Mouse (Mus musculus) heart, adult 2 months (tissue): Measurements from ENCODE around the gene Reep1. TPM values are rescaled to one million over a fixed set of nuclear protein-coding genes. Genes with fewer than 3 reads are reported as not detected.

ENCODE experiments used
- DNase-seq, 2 experiments: peaks; one replicate each; pipeline ENCODE4 v3.0.0; 2021
- H3K27ac ChIP-seq: fragments of 200-600 bp; 2 replicates; pipeline ENCODE4 v1.8.1; 2022
- H3K27me3 ChIP-seq: fragments of 200-500 bp; 2 replicates; pipeline ENCODE4 v1.6.1; 2012; ENCODE audit warnings: mild to moderate bottlenecking, low read length, inconsistent platforms, mixed read lengths; ENCODE audit not compliant: control insufficient read depth, insufficient read depth
- H3K36me3 ChIP-seq: fragments of 200-500 bp; 2 replicates; pipeline ENCODE4 v1.6.1; 2012; ENCODE audit warnings: low read length, inconsistent platforms; ENCODE audit not compliant: control insufficient read depth, insufficient read depth
- H3K4me1 ChIP-seq: fragments of 200-500 bp; 2 replicates; pipeline ENCODE4 v1.6.1; 2011; ENCODE audit warnings: low read length; ENCODE audit not compliant: control insufficient read depth, insufficient read depth
- H3K4me3 ChIP-seq: fragments of 200-600 bp; 2 replicates; pipeline ENCODE4 v1.8.1; 2022
- H3K79me2 ChIP-seq: fragments of 200-500 bp; replicated peaks from 2 replicates; pipeline ENCODE4 v1.6.1; 2012; ENCODE audit warnings: mild to moderate bottlenecking, inconsistent platforms, low read length, moderate library complexity, mixed read lengths; ENCODE audit not compliant: control insufficient read depth, insufficient read depth
- H3K9ac ChIP-seq: fragments of 200-500 bp; 2 replicates; pipeline ENCODE4 v1.6.1; 2012; ENCODE audit warnings: low read depth, mild to moderate bottlenecking, control low read depth, inconsistent platforms, low read length, mixed read lengths
- CTCF ChIP-seq: fragments of 200-600 bp; IDR thresholded peaks from 2 replicates; pipeline ENCODE4 v1.8.1; 2022; ENCODE audit warnings: antibody characterized with exemption, mild to moderate bottlenecking, moderate library complexity
- EP300 ChIP-seq: fragments of 200-500 bp; IDR thresholded peaks from 2 replicates; pipeline ENCODE4 v1.6.1; 2011; ENCODE audit warnings: low read depth, low read length, control low read depth; ENCODE audit not compliant: insufficient read depth
- POLR2A ChIP-seq: fragments of 200-500 bp; IDR thresholded peaks from 2 replicates; pipeline ENCODE4 v1.6.1; 2011; ENCODE audit warnings: mild to moderate bottlenecking, low read depth, low read length, control low read depth; ENCODE audit not compliant: insufficient read depth
- WGBS: fragments of 180-500 bp; shearing (Covaris S2); methylation state at CpG from one replicate; pipeline ENCODE4 v1.1.7; 2018; 5-methylcytosine and 5-hydroxymethylcytosine counted together
- intact Hi-C: fragments of 180-260 bp; cut with DNase I; formaldehyde crosslinking; loops from one replicate; pipeline ENCODE4 v1.15.1; 2025
- polyA plus RNA-seq: library from polyadenylated mRNA; depleted of rRNA; stranded (reverse); fragments of >200 nt; gene quantifications from 2 replicates; pipeline ENCODE4 v1.2.3, GENCODE M21; 2012
- total RNA-seq, 2 experiments: library from RNA; stranded (reverse); gene quantifications; 2 replicates each; pipeline ENCODE4 v1.2.3; 2021

Reep1 gene
- total and polyA plus RNA-seq, 3 experiments: 12.1 to 18.4 (median 16.7) TPM

GRCm38 (mm10) chr6:71801011-71801713 is 93.8 kb downstream of the Reep1 start:
- intact Hi-C loops: loop anchor here (5.0 to 10.0 kb wide), 4 partner anchors 179 to 499 kb away; no protein-coding TSS in a partner anchor
- H3K79me2 ChIP-seq: no peaks in the 10 kb centered on the region
- H3K9ac ChIP-seq: no peak overlapping the region
- H3K4me3 ChIP-seq: no peak overlapping the region
- H3K27me3 ChIP-seq: no peaks in the 10 kb centered on the region
- H3K27ac ChIP-seq: no peak overlapping the region
- DNase-seq: no peak
- H3K4me1 ChIP-seq: peaks cover 2% of the 10 kb centered on the region
- no peaks in the 10 kb centered on the region for H3K36me3 ChIP-seq
- no peak for TF ChIP-seq EP300
- no peak for TF ChIP-seq CTCF
- no peak for TF ChIP-seq POLR2A
- WGBS: 50% methylated on average over 7 of the region's 7 CpGs

DNA sequence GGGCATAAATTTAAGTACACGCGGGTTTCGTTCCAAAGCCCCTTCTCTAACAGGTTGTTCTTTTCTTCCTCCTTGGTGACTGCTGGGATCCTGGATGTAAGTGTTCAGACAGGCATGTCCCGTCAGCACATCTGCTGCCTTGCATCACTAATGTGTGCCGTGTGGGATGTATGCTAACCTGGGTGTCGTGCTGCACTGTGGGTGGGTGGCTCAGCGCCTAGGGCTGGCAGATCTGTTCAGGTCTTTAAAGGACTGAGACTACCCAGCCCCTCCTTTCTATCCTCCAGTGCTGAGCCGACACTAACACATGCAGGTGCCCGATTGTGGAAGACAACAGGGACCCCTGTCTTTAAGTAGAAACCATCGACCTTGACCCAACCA is 94.3 kb downstream of the Reep1 start:
- no peaks in the 10 kb centered on the region for H3K79me2 ChIP-seq
- no peaks in the 10 kb centered on the region for H3K27me3 ChIP-seq
- H3K36me3 ChIP-seq: no peaks in the 10 kb centered on the region
- no peak for TF ChIP-seq POLR2A
- TF ChIP-seq CTCF: no peak
- no peak for TF ChIP-seq EP300
- no peak overlapping the region for H3K4me3 ChIP-seq
- 74% methylated on average over 10 of the region's 10 CpGs for WGBS
- H3K9ac ChIP-seq: no peak overlapping the region
- intact Hi-C loops: loop anchor here (5.0 to 10.0 kb wide), 4 partner anchors 179 to 499 kb away; no protein-coding TSS in a partner anchor
- no peak for DNase-seq
- H3K27ac ChIP-seq: no peak overlapping the region
- peaks cover 2% of the 10 kb centered on the region for H3K4me1 ChIP-seq

DNA sequence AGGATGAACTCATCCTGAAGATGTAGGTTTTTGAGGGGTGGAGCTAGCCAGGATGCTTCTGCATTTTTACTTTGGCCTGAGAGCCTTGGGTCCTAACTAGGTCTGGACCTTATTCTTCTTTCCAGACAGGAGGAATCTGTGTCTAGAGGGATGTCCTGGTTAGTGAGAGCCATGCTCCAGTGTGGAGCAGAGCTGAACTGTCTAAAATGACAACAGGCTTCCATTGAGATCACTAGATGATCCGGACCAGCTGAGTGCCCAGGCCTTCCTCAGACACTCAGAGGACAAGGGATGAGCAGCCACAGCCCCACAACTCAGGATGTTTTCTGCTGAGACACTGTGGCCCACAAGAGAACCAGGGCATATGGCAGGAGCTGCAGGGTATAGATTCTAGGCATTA is 96.2 kb downstream of the Reep1 start:
- no peak for DNase-seq
- 93% methylated on average over 1 of the region's 1 CpGs for WGBS
- H3K4me1 ChIP-seq: peaks cover 2% of the 10 kb centered on the region
- H3K4me3 ChIP-seq: no peak overlapping the region
- H3K27ac ChIP-seq: no peak overlapping the region; the same call in 1 of the 2 replicates
- no peak overlapping the region for H3K9ac ChIP-seq
- no peaks in the 10 kb centered on the region for H3K27me3 ChIP-seq
- intact Hi-C loops: loop anchor here (1.0 to 10.0 kb wide), 6 partner anchors 181 to 654 kb away; no protein-coding TSS in a partner anchor
- H3K79me2 ChIP-seq: no peaks in the 10 kb centered on the region
- TF ChIP-seq POLR2A (no peak), EP300 (no peak), CTCF (no peak)
- no peaks in the 10 kb centered on the region for H3K36me3 ChIP-seq

GRCm38 (mm10) chr6:71804061-71804829 is 96.9 kb downstream of the Reep1 start:
- WGBS: 8% methylated on average over 12 of the region's 12 CpGs
- Histone ChIP-seq H3K36me3 (no peaks in the 10 kb centered on the region), H3K79me2 (no peaks in the 10 kb centered on the region), H3K27me3 (no peaks in the 10 kb centered on the region), H3K27ac (peak overlapping the region; percentile 47), H3K4me1 (peaks cover 2% of the 10 kb centered on the region), H3K9ac (no peak overlapping the region), H3K4me3 (no peak overlapping the region)
- intact Hi-C loops: loop anchor here (1.0 to 10.0 kb wide), 6 partner anchors 182 to 655 kb away; no protein-coding TSS in a partner anchor
- peak; percentile 99 for TF ChIP-seq CTCF
- no peak for TF ChIP-seq POLR2A
- TF ChIP-seq EP300: peak; percentile 95
- DNase-seq: peak; percentile 66 to 67

GRCm38 (mm10) chr6:71806713-71807112 is 99.4 kb downstream of the Reep1 start:
- Histone ChIP-seq H3K4me3 (no peak overlapping the region), H3K27ac (no peak overlapping the region), H3K36me3 (no peaks in the 10 kb centered on the region), H3K9ac (no peak overlapping the region), H3K4me1 (peaks cover 2% of the 10 kb centered on the region), H3K79me2 (no peaks in the 10 kb centered on the region), H3K27me3 (no peaks in the 10 kb centered on the region)
- WGBS: 33% methylated on average over 1 of the region's 1 CpGs
- no peak for DNase-seq
- intact Hi-C loops: loop anchor here (10.0 kb wide), 2 partner anchors 212 to 402 kb away; no protein-coding TSS in a partner anchor
- TF ChIP-seq CTCF (no peak), EP300 (no peak)

DNA sequence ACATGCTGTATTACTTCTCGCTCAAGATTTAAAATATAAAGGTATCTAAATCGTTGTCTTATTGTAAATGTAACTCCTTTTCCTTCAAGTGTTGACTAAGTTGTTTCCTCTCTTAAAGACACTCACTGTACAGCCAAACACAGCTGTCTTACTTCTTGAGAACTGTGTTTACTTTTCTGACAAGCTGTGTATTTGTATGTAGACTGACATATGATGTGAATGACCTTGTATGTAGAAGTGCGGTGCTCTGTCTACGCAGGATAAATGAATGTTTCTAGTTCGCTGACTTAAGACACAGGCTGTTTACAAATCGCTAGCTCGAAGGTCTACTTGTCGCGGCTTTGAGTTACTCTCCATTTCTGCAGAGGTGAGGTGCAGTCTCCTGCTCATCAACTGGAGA is 102.5 kb downstream of the Reep1 start:
- TF ChIP-seq CTCF (no peak), EP300 (no peak), POLR2A (no peak)
- no peaks in the 10 kb centered on the region for H3K36me3 ChIP-seq
- intact Hi-C loops: loop anchor here (10.0 kb wide), 2 partner anchors 215 to 405 kb away; no protein-coding TSS in a partner anchor
- H3K9ac ChIP-seq: no peak overlapping the region
- H3K4me3 ChIP-seq: no peak overlapping the region
- H3K79me2 ChIP-seq: no peaks in the 10 kb centered on the region
- WGBS: 96% methylated on average over 9 of the region's 9 CpGs
- H3K4me1 ChIP-seq: peaks cover under 1% of the 10 kb centered on the region; the same call in 1 of the 2 replicates
- DNase-seq: no peak
- no peaks in the 10 kb centered on the region for H3K27me3 ChIP-seq
- no peak overlapping the region for H3K27ac ChIP-seq
